Mouse (Mus musculus) kidney, embryonic 14.5 days (tissue): ENCODE data around the gene Cdcp2. TPM values are rescaled to one million over a fixed set of nuclear protein-coding genes. Genes with fewer than 3 reads are reported as not detected.

Experiments
- ATAC-seq: fragments of 200-750 bp; cut with Nextera tagmentation; 2 replicates; pipeline ENCODE4 v1.8.0; 2017; ENCODE audit warnings: moderate number of reproducible peaks, mild to moderate bottlenecking, moderate TSS enrichment, moderate library complexity; ENCODE audit not compliant: low FRiP score, low TSS enrichment
- H3K27ac ChIP-seq: fragments of 300-500 bp; sonication (generic); 2 replicates; pipeline ENCODE4 v1.5.1; 2014; ENCODE audit warnings: low read depth, mild to moderate bottlenecking, low read length, moderate library complexity, mixed read lengths
- H3K27me3 ChIP-seq: fragments of 300-500 bp; sonication (generic); 2 replicates; pipeline ENCODE4 v1.6.1; 2014; ENCODE audit warnings: mild to moderate bottlenecking, low read length; ENCODE audit not compliant: control insufficient read depth, insufficient read depth
- H3K36me3 ChIP-seq: fragments of 300-500 bp; sonication (generic); 2 replicates; pipeline ENCODE4 v1.6.1; 2014; ENCODE audit warnings: low read length, mixed read lengths; ENCODE audit not compliant: control insufficient read depth, insufficient read depth
- H3K4me1 ChIP-seq: fragments of 300-500 bp; sonication (generic); 2 replicates; pipeline ENCODE4 v1.6.1; 2014; ENCODE audit warnings: low read length, mixed read lengths; ENCODE audit not compliant: control insufficient read depth, insufficient read depth
- H3K4me2 ChIP-seq: fragments of 300-500 bp; sonication (generic); replicated peaks from 2 replicates; pipeline ENCODE4 v1.6.1; 2014; ENCODE audit warnings: low read depth, mild to moderate bottlenecking, low read length
- H3K4me3 ChIP-seq: fragments of 300-500 bp; sonication (generic); 2 replicates; pipeline ENCODE4 v1.5.1; 2014; ENCODE audit warnings: mild to moderate bottlenecking, low read length
- H3K9ac ChIP-seq: fragments of 300-500 bp; sonication (generic); 2 replicates; pipeline ENCODE4 v1.6.1; 2014; ENCODE audit warnings: low read depth, mild to moderate bottlenecking, low read length, moderate library complexity
- H3K9me3 ChIP-seq: fragments of 300-500 bp; sonication (generic); 2 replicates; pipeline ENCODE4 v1.6.1; 2016; ENCODE audit warnings: low read length; ENCODE audit not compliant: control insufficient read depth
- WGBS: fragments of 180-500 bp; shearing (Covaris S2); extraction: QIAGEN DNeasy Blood & Tissue Kit; methylation state at CpG from one replicate; pipeline ENCODE4 v1.1.7; 2014; 5-methylcytosine and 5-hydroxymethylcytosine counted together
- polyA plus RNA-seq: library from polyadenylated mRNA; unstranded; fragments of >200 nt; fragmentation: Nextera tagmentation; extraction: Ambion mirVana; gene quantifications from 2 replicates; pipeline ENCODE4 v1.2.1, GENCODE M21; 2014

Cdcp2 gene
- polyA plus RNA-seq, 1 experiment from 2014 or later = 0.12 TPM

GRCm38 (mm10) chr4:107135663-107136062 lies 39.0 kb downstream of the Cdcp2 start:
- Histone ChIP-seq H3K36me3 (no peaks in the 10 kb centered on the region; the same call in 1 of the 2 replicates), H3K27me3 (no peaks in the 10 kb centered on the region), H3K9ac (no peak overlapping the region), H3K4me2 (no peak overlapping the region), H3K4me1 (peaks cover 67% of the 10 kb centered on the region), H3K27ac (peak overlapping the region; percentile 12; the same call in 1 of the 2 replicates), H3K4me3 (no peak overlapping the region), H3K9me3 (no peaks in the 10 kb centered on the region)
- no peak for ATAC-seq
- 60% methylated on average over 5 of the region's 5 CpGs for WGBS

GRCm38 (mm10) chr4:107136531-107136930 lies 39.8 kb downstream of the Cdcp2 start:
- Histone ChIP-seq H3K4me2 (no peak overlapping the region), H3K9ac (no peak overlapping the region), H3K4me1 (peaks cover 66% of the 10 kb centered on the region), H3K36me3 (no peaks in the 10 kb centered on the region; the same call in 1 of the 2 replicates), H3K4me3 (no peak overlapping the region), H3K9me3 (no peaks in the 10 kb centered on the region), H3K27me3 (no peaks in the 10 kb centered on the region), H3K27ac (peak overlapping the region; percentile 34; the same call in 1 of the 2 replicates)
- WGBS = 42% methylated on average over 3 of the region's 3 CpGs
- ATAC-seq = no peak

GRCm38 (mm10) chr4:107138948-107139835 lies 42.5 kb downstream of the Cdcp2 start:
- Histone ChIP-seq H3K4me2 (no peak overlapping the region; the same call in 1 of the 2 replicates), H3K27me3 (no peaks in the 10 kb centered on the region), H3K27ac (0 out of 2 replicates have a peak overlapping the region, but pooled peaks have one; percentile 24), H3K4me1 (peaks cover 61% of the 10 kb centered on the region), H3K9me3 (no peaks in the 10 kb centered on the region), H3K9ac (no peak overlapping the region), H3K4me3 (no peak overlapping the region), H3K36me3 (peaks cover 6% of the 10 kb centered on the region; the same call in 1 of the 2 replicates)
- 49% methylated on average over 37 of the region's 37 CpGs for WGBS
- no peak for ATAC-seq

- WGBS = 16% methylated on average over 13 of the region's 13 CpGs
- H3K27me3 ChIP-seq = no peaks in the 10 kb centered on the region
- ATAC-seq = peak; percentile 40
- no peaks in the 10 kb centered on the region for H3K9me3 ChIP-seq
- no peak overlapping the region for H3K4me2 ChIP-seq
- peaks cover 6% of the 10 kb centered on the region; the same call in 1 of the 2 replicates for H3K36me3 ChIP-seq
- no peak overlapping the region for H3K4me3 ChIP-seq
- H3K27ac ChIP-seq = peak overlapping the region; percentile 82
- peaks cover 56% of the 10 kb centered on the region for H3K4me1 ChIP-seq
- peak overlapping the region; percentile 29; the same call in 1 of the 2 replicates for H3K9ac ChIP-seq
These were observed 43.3 kb downstream of the Cdcp2 start for GRCm38 (mm10) chr4:107139836-107140631.

- H3K27ac ChIP-seq = no peak overlapping the region
- WGBS = 90% methylated on average over 8 of the region's 8 CpGs
- no peaks in the 10 kb centered on the region for H3K27me3 ChIP-seq
- H3K4me1 ChIP-seq = peaks cover 22% of the 10 kb centered on the region
- no peak overlapping the region for H3K4me3 ChIP-seq
- no peak overlapping the region for H3K4me2 ChIP-seq
- H3K9me3 ChIP-seq = no peaks in the 10 kb centered on the region
- H3K36me3 ChIP-seq = peaks cover 15% of the 10 kb centered on the region; the same call in 1 of the 2 replicates
- no peak for ATAC-seq
- H3K9ac ChIP-seq = no peak overlapping the region
These were observed 46.8 kb downstream of the Cdcp2 start for GRCm38 (mm10) chr4:107143511-107143910.

- no peak for ATAC-seq
- Histone ChIP-seq H3K4me2 (no peak overlapping the region), H3K27me3 (no peaks in the 10 kb centered on the region), H3K9ac (no peak overlapping the region), H3K36me3 (peaks cover 12% of the 10 kb centered on the region), H3K4me3 (no peak overlapping the region), H3K27ac (no peak overlapping the region), H3K9me3 (no peaks in the 10 kb centered on the region), H3K4me1 (no peaks in the 10 kb centered on the region)
- WGBS = 89% methylated on average over 6 of the region's 6 CpGs
These were observed 54.3 kb downstream of the Cdcp2 start for GRCm38 (mm10) chr4:107150991-107151390.

- no peak overlapping the region for H3K27ac ChIP-seq
- 86% methylated on average over 8 of the region's 8 CpGs for WGBS
These were observed 55.9 kb downstream of the Cdcp2 start for GRCm38 (mm10) chr4:107152571-107152970.

GRCm38 (mm10) chr4:107156983-107157401 lies 60.3 kb downstream of the Cdcp2 start:
- 0 out of 2 replicates have a peak, but pooled peaks cover 5% of the 10 kb centered on the region for H3K4me1 ChIP-seq
- peak; percentile 65 for ATAC-seq
- no peak overlapping the region for H3K4me2 ChIP-seq
- WGBS = 38% methylated on average over 4 of the region's 4 CpGs
- H3K4me3 ChIP-seq = no peak overlapping the region
- no peaks in the 10 kb centered on the region for H3K9me3 ChIP-seq
- H3K27ac ChIP-seq = no peak overlapping the region
- H3K36me3 ChIP-seq = peaks cover 12% of the 10 kb centered on the region
- no peaks in the 10 kb centered on the region for H3K27me3 ChIP-seq
- H3K9ac ChIP-seq = no peak overlapping the region

More at GRCm38 (mm10) chr4:107152571-107152970, 55.9 kb downstream of the Cdcp2 start:
- ATAC-seq = no peak
- Histone ChIP-seq H3K27me3 (no peaks in the 10 kb centered on the region), H3K9me3 (no peaks in the 10 kb centered on the region), H3K4me3 (no peak overlapping the region), H3K36me3 (peaks cover 5% of the 10 kb centered on the region), H3K4me2 (no peak overlapping the region), H3K4me1 (0 out of 2 replicates have a peak, but pooled peaks cover 5% of the 10 kb centered on the region), H3K9ac (no peak overlapping the region)
